Mouse (Mus musculus): Measurements from ENCODE around the gene Myl10. TPM values are rescaled to one million over a fixed set of nuclear protein-coding genes. Genes with fewer than 3 reads are reported as not detected.
"Not testable (repeated sequence)": the region's sequence is repeated elsewhere in the genome, so short reads cannot be mapped to it uniquely, and the experiment has no call there.

Myl10 gene
- polyA plus RNA-seq, 1 experiment from 2014 or later: not detected

DNA sequence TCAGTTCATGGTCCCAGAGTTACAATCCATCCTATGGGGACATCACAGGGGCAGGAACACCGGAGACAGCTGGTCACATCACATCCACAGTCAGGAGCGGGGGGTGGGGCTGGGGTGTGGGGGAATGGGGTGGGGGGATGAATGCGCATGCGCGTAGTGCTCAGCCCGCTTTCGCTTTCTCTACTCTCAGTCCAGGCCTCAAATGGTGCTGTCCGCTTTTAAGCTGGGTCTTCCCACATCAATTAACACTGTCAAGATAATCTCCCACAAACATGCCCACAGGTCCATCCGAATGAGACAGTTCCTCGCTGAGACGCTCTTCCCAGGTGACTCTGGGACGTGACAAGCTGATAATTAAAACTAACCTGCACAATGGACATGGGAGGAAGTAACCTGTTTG lies 15.2 kb downstream of the Myl10 start:
- no peaks in the 10 kb centered on the region for H3K27me3 ChIP-seq
- no peak for ATAC-seq
- 88% methylated on average over 12 of the region's 12 CpGs for WGBS

DNA sequence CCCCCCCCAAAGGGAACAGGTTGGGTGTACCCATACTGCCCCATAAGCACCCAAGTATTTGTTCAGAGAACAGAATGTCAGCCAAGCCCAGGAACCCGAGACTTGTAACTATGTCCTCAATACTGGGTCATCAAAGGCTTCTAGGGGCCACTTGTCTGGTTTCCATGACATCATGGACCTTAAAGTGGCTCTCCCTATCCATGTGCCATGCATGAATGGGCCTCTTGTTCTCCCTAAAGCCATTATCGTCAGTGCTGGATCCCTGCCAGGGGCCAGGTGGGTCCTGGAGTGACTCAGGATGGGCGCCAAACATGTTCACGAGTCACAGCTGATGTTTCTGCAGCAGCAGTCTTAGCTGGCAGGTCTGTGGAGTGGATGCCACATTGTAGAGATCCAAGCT lies 17.8 kb downstream of the Myl10 start:
- H3K9ac ChIP-seq (replicated peaks): no peak overlapping the region
- peaks cover 20% of the 10 kb centered on the region for H3K4me1 ChIP-seq (replicated peaks)
- H3K27ac ChIP-seq: no peak overlapping the region
- no peak for ATAC-seq
- no peak overlapping the region for H3K4me3 ChIP-seq (replicated peaks)
- no peaks in the 10 kb centered on the region for H3K9me3 ChIP-seq
- H3K27me3 ChIP-seq: no peaks in the 10 kb centered on the region
- no peaks in the 10 kb centered on the region for H3K36me3 ChIP-seq
- H3K4me2 ChIP-seq (replicated peaks): no peak overlapping the region
- 46% methylated on average over 4 of the region's 4 CpGs for WGBS

More for the DNA sequence above, 15.2 kb downstream of the Myl10 start:
- Histone ChIP-seq H3K36me3 (no peaks in the 10 kb centered on the region), H3K4me1 (replicated peaks) (peaks cover 6% of the 10 kb centered on the region; the same call in 1 of the 2 replicates), H3K9me3 (no peaks in the 10 kb centered on the region), H3K4me2 (replicated peaks) (no peak overlapping the region), H3K27ac (no peak overlapping the region), H3K9ac (replicated peaks) (no peak overlapping the region), H3K4me3 (replicated peaks) (no peak overlapping the region)

DNA sequence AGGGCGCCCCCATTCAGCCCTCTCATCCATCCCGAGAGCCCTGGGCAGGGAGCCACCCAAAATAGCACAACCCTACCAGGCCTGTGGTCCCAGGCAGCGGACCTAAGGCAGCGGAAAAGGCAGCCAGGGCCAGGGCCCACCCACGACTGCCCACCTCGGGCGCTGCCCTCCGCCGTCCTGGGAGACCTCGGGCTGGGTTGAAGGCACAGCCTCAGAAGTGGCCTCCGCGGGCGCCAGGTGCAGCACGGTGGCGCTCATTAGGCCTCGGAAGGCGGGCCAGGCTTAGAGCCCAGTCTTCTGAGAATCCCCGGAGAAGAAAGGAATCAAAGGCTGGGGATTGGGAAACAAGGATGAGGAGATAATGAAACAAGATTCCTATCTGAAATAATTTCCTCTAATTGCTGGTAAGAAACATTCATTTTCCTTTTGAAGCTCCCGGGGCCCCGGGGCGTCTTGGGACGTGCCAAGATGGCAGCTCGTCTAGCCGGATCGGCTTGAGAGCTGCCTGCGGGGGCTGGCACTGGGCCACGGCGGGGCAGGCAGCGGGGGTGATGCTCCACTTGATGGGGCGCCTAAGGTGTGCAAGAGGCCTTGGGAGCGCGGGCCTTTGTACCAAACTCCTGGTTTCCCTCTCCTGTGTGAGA lies 21.4 kb downstream of the Myl10 start:
- WGBS: 25% methylated on average over 31 of the region's 32 CpGs
- Histone ChIP-seq H3K9ac (replicated peaks) (0 out of 2 replicates have a peak overlapping the region, but pooled peaks have one; percentile 32), H3K27ac (no peak overlapping the region)

DNA sequence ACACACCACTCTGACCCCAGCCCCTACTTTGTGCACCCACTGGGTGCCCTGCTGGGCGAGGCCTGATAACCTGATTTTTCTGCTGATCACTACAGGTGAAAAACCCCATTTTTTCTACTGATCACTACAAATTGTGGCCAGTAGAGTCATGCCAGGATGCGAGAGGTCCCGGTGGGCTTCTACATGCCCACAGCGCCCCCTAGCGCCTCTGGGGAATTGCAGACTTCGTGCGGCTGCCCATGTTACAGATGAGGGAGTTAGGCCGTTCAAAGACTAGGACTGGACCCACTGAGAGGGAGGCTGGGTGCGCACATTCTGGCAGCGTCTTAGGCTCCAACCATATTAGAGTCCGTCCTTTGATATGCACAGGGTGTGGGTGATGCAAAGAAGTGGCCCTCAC lies 21.9 kb downstream of the Myl10 start:
- Histone ChIP-seq H3K4me2 (replicated peaks) (peak overlapping the region; percentile 37), H3K4me1 (replicated peaks) (peaks cover 23% of the 10 kb centered on the region), H3K9ac (replicated peaks) (0 out of 2 replicates have a peak overlapping the region, but pooled peaks have one; percentile 32), H3K27ac (no peak overlapping the region), H3K36me3 (no peaks in the 10 kb centered on the region), H3K4me3 (replicated peaks) (no peak overlapping the region), H3K27me3 (no peaks in the 10 kb centered on the region), H3K9me3 (no peaks in the 10 kb centered on the region)
- no peak for ATAC-seq
- WGBS: 28% methylated on average over 11 of the region's 11 CpGs

More for the DNA sequence above, 21.4 kb downstream of the Myl10 start:
- Histone ChIP-seq H3K4me2 (replicated peaks) (peak overlapping the region; percentile 37), H3K9me3 (no peaks in the 10 kb centered on the region), H3K4me3 (replicated peaks) (no peak overlapping the region), H3K36me3 (no peaks in the 10 kb centered on the region), H3K4me1 (replicated peaks) (peaks cover 23% of the 10 kb centered on the region), H3K27me3 (no peaks in the 10 kb centered on the region)
- ATAC-seq: peak; percentile 65; the same call in 1 of the 2 replicates

DNA sequence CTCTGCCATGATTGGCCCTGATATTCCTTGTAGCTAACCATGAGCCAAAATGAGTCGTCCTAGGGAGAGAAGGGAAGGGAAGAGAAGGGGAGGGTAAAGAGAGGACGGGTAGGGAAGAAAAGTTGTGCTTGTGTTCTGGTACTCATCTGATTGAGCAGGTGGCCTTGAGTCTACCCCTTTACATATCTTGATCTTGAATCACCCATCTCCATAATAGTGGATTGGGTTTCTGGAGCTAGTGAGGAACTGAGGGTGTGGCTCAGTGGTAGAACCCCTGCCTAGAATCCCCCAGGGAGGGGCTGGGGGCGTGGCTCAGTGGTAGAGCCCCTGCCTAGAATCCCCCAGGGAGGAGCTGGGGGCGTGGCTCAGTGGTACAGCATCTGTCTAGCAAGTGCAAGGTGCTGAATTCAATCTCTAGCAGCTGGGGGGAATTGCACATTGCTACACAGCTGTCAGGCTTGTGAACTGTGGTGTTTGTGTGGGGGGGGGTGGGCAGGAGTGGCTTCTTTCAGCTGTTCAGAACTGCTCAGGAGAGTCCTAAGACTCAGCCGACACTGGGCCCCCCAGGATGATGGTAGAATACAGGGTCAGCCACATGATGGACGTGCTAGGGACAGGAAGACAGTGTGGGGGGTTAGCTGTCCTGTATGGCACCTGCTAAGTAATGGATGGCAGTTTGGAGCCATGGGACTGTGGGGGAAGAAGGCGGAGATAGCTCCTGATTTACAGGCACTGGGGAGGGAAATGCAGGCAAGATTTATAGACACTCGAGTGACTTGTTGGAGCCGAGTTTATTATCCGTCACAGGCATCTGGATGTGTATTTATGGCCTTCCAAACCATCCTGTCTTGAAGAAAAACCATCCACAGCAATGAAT lies 24.0 kb downstream of the Myl10 start:
- Histone ChIP-seq H3K4me1 (replicated peaks) (peaks cover 17% of the 10 kb centered on the region), H3K4me3 (replicated peaks) (no peak overlapping the region), H3K9me3 (no peaks in the 10 kb centered on the region), H3K4me2 (replicated peaks) (no peak overlapping the region), H3K9ac (replicated peaks) (no peak overlapping the region), H3K27me3 (no peaks in the 10 kb centered on the region), H3K36me3 (no peaks in the 10 kb centered on the region), H3K27ac (no peak overlapping the region)
- no peak for ATAC-seq
- WGBS: 70% methylated on average over 10 of the region's 10 CpGs

GRCm38 (mm10) chr5:136717573-136717854 lies 24.6 kb downstream of the Myl10 start:
- Histone ChIP-seq H3K4me3 (replicated peaks) (no peak overlapping the region), H3K4me1 (replicated peaks) (peaks cover 17% of the 10 kb centered on the region), H3K27me3 (no peaks in the 10 kb centered on the region), H3K9me3 (no peaks in the 10 kb centered on the region), H3K9ac (replicated peaks) (no peak overlapping the region), H3K27ac (no peak overlapping the region), H3K4me2 (replicated peaks) (no peak overlapping the region), H3K36me3 (no peaks in the 10 kb centered on the region)
- WGBS: 64% methylated on average over 2 of the region's 2 CpGs
- ATAC-seq: no peak

- Histone ChIP-seq H3K4me3 (replicated peaks) (no peak overlapping the region), H3K36me3 (no peaks in the 10 kb centered on the region), H3K4me2 (replicated peaks) (no peak overlapping the region), H3K27ac (no peak overlapping the region), H3K9me3 (no peaks in the 10 kb centered on the region), H3K9ac (replicated peaks) (no peak overlapping the region), H3K4me1 (replicated peaks) (peaks cover 17% of the 10 kb centered on the region), H3K27me3 (no peaks in the 10 kb centered on the region)
- ATAC-seq: no peak
- 82% methylated on average over 8 of the region's 8 CpGs for WGBS
Observed at GRCm38 (mm10) chr5:136718656-136719055, 25.7 kb downstream of the Myl10 start.

- Histone ChIP-seq H3K4me3 (replicated peaks) (no peak overlapping the region), H3K36me3 (no peaks in the 10 kb centered on the region), H3K4me2 (replicated peaks) (no peak overlapping the region), H3K4me1 (replicated peaks) (0 out of 2 replicates have a peak, but pooled peaks cover 3% of the 10 kb centered on the region), H3K27me3 (no peaks in the 10 kb centered on the region), H3K9ac (replicated peaks) (no peak overlapping the region), H3K9me3 (no peaks in the 10 kb centered on the region), H3K27ac (no peak overlapping the region)
- 81% methylated on average over 5 of the region's 5 CpGs for WGBS
- ATAC-seq: no peak
Observed at GRCm38 (mm10) chr5:136721596-136721995, 28.6 kb downstream of the Myl10 start.

DNA sequence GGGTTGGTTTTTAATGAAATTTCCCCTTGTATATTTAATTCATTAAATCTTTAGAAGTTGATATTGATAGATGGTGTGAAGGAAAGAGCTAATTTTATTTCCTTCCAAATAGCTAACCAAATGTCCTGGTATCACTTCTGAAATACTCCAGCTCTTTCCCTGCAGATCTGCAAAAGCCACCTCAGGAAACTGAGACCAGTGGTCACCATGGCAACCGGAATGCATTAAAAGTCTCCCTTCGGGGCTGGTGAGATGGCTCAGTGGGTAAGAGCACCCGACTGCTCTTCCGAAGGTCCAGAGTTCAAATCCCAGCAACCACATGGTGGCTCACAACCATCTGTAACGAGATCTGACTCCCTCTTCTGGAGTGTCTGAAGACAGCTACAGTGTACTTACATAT lies 33.3 kb downstream of the Myl10 start:
- 90% methylated on average over 5 of the region's 5 CpGs for WGBS
- not testable (repeated sequence) for ATAC-seq; H3K4me1 ChIP-seq (replicated peaks); H3K9me3 ChIP-seq; H3K27ac ChIP-seq; H3K4me3 ChIP-seq (replicated peaks); H3K4me2 ChIP-seq (replicated peaks); H3K36me3 ChIP-seq; H3K27me3 ChIP-seq; H3K9ac ChIP-seq (replicated peaks)

DNA sequence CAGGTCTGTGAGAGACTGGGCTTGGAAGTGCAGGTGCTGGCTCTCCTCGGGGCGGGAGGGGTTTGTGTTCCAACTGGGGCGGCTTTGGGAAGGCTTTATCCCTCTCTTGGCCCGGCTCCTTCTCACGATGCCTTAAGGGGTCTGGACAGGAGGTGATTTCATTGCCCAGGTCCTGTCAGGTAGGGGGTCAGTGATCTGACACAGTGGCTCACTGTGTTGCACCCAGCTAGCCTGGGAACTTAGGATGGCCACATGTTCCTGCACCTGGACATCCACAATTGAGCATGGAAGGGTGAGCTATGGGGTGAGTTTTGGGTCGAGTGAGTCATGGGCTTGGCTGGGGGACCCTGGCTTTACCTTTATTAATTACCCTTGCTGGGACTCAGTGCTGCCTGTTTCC lies 46.0 kb downstream of the Myl10 start:
- Histone ChIP-seq H3K36me3 (no peaks in the 10 kb centered on the region), H3K4me3 (replicated peaks) (no peak overlapping the region), H3K27me3 (no peaks in the 10 kb centered on the region), H3K4me2 (replicated peaks) (no peak overlapping the region), H3K9ac (replicated peaks) (no peak overlapping the region), H3K4me1 (replicated peaks) (no peaks in the 10 kb centered on the region), H3K9me3 (no peaks in the 10 kb centered on the region), H3K27ac (no peak overlapping the region)
- no peak for ATAC-seq
- WGBS: 64% methylated on average over 6 of the region's 6 CpGs

- H3K27me3 ChIP-seq: no peaks in the 10 kb centered on the region
- no peak overlapping the region for H3K9ac ChIP-seq (replicated peaks)
- ATAC-seq: no peak
- WGBS: 81% methylated on average over 9 of the region's 9 CpGs
- H3K4me1 ChIP-seq (replicated peaks): no peaks in the 10 kb centered on the region
- no peak overlapping the region for H3K27ac ChIP-seq
- H3K9me3 ChIP-seq: 0 out of 2 replicates have a peak, but pooled peaks cover 9% of the 10 kb centered on the region
- H3K36me3 ChIP-seq: no peaks in the 10 kb centered on the region
- no peak overlapping the region for H3K4me3 ChIP-seq (replicated peaks)
- H3K4me2 ChIP-seq (replicated peaks): no peak overlapping the region
Observed at GRCm38 (mm10) chr5:136746596-136746995, 53.6 kb downstream of the Myl10 start.

All from midbrain, embryonic 13.5 days (tissue).